Mouse (Mus musculus): ENCODE data around the gene Chpt1.
"Not testable (repeated sequence)": the region's sequence is repeated elsewhere in the genome, so short reads cannot be mapped to it uniquely, and the experiment has no call there.

Gene Chpt1

GRCm38 (mm10) chr10:88501886-88502765 lies 1.7 kb downstream of the Chpt1 start:
- H3K4me1 ChIP-seq (replicated peaks; ENCODE audit: low read depth, low read length), result peaks cover 37% of the 10 kb centered on the region
- H3K27me3 ChIP-seq (ENCODE audit: insufficient read depth, low read length), result peaks cover 11% of the 10 kb centered on the region
- no peak overlapping the region for H3K4me3 ChIP-seq (replicated peaks; ENCODE audit: low read length)
- no peaks in the 10 kb centered on the region for H3K36me3 ChIP-seq (ENCODE audit: insufficient read depth, low read length)
- no peaks in the 10 kb centered on the region for H3K9me3 ChIP-seq (ENCODE audit: low read length)
- no peak for TF ChIP-seq CTCF (conservative IDR thresholded peaks at IDR 0.05; ENCODE audit: low read length)
- no peak for TF ChIP-seq POU5F1 (IDR thresholded peaks at IDR 0.05; ENCODE audit: borderline replicate concordance, low read length)
- TF ChIP-seq NANOG (IDR thresholded peaks at IDR 0.05; ENCODE audit: borderline replicate concordance, low read length), result no peak

- peaks cover 44% of the 10 kb centered on the region for H3K4me1 ChIP-seq (replicated peaks; ENCODE audit: low read depth, low read length)
- H3K36me3 ChIP-seq (ENCODE audit: insufficient read depth, low read length), result no peaks in the 10 kb centered on the region
- H3K27me3 ChIP-seq (ENCODE audit: insufficient read depth, low read length), result peaks cover 11% of the 10 kb centered on the region
- H3K4me3 ChIP-seq (replicated peaks; ENCODE audit: low read length), result no peak overlapping the region
- TF ChIP-seq CTCF (conservative IDR thresholded peaks at IDR 0.05; ENCODE audit: low read length) (no peak), NANOG (IDR thresholded peaks at IDR 0.05; ENCODE audit: borderline replicate concordance, low read length) (no peak), POU5F1 (IDR thresholded peaks at IDR 0.05; ENCODE audit: borderline replicate concordance, low read length) (no peak)
- no peaks in the 10 kb centered on the region for H3K9me3 ChIP-seq (ENCODE audit: low read length)
Observed at GRCm38 (mm10) chr10:88501370-88501769, 2.5 kb downstream of the Chpt1 start.

GRCm38 (mm10) chr10:88499993-88500392 lies 3.9 kb downstream of the Chpt1 start:
- Histone ChIP-seq H3K36me3 (ENCODE audit: insufficient read depth, low read length) (no peaks in the 10 kb centered on the region), H3K4me1 (replicated peaks; ENCODE audit: low read depth, low read length) (peaks cover 47% of the 10 kb centered on the region), H3K4me3 (replicated peaks; ENCODE audit: low read length) (no peak overlapping the region), H3K27me3 (ENCODE audit: insufficient read depth, low read length) (peaks cover 11% of the 10 kb centered on the region), H3K9me3 (ENCODE audit: low read length) (no peaks in the 10 kb centered on the region)
- TF ChIP-seq NANOG (IDR thresholded peaks at IDR 0.05; ENCODE audit: borderline replicate concordance, low read length), result no peak

GRCm38 (mm10) chr10:88496864-88497564 lies 6.9 kb downstream of the Chpt1 start:
- peaks cover 54% of the 10 kb centered on the region for H3K4me1 ChIP-seq (replicated peaks; ENCODE audit: low read depth, low read length)
- H3K27me3 ChIP-seq (ENCODE audit: insufficient read depth, low read length), result 0 out of 2 replicates have a peak, but pooled peaks cover under 1% of the 10 kb centered on the region
- no peak overlapping the region for H3K4me3 ChIP-seq (replicated peaks; ENCODE audit: low read length)
- H3K9me3 ChIP-seq (ENCODE audit: low read length), result no peaks in the 10 kb centered on the region
- no peak for TF ChIP-seq NANOG (IDR thresholded peaks at IDR 0.05; ENCODE audit: borderline replicate concordance, low read length)
- TF ChIP-seq CTCF (conservative IDR thresholded peaks at IDR 0.05; ENCODE audit: low read length), result no peak
- TF ChIP-seq POU5F1 (IDR thresholded peaks at IDR 0.05; ENCODE audit: borderline replicate concordance, low read length), result no peak
- no peaks in the 10 kb centered on the region for H3K36me3 ChIP-seq (ENCODE audit: insufficient read depth, low read length)

GRCm38 (mm10) chr10:88494959-88495587 lies 8.8 kb downstream of the Chpt1 start:
- Histone ChIP-seq H3K36me3 (ENCODE audit: insufficient read depth, low read length) (no peaks in the 10 kb centered on the region), H3K4me1 (replicated peaks; ENCODE audit: low read depth, low read length) (peaks cover 56% of the 10 kb centered on the region), H3K9me3 (ENCODE audit: low read length) (no peaks in the 10 kb centered on the region), H3K27me3 (ENCODE audit: insufficient read depth, low read length) (no peaks in the 10 kb centered on the region), H3K4me3 (replicated peaks; ENCODE audit: low read length) (no peak overlapping the region)
- TF ChIP-seq NANOG (IDR thresholded peaks at IDR 0.05; ENCODE audit: borderline replicate concordance, low read length) (no peak), POU5F1 (IDR thresholded peaks at IDR 0.05; ENCODE audit: borderline replicate concordance, low read length) (no peak), CTCF (conservative IDR thresholded peaks at IDR 0.05; ENCODE audit: low read length) (no peak)

- peaks cover 4% of the 10 kb centered on the region; the same call in 1 of the 2 replicates for H3K27me3 ChIP-seq (ENCODE audit: insufficient read depth, low read length)
- H3K36me3 ChIP-seq (ENCODE audit: insufficient read depth, low read length), result no peaks in the 10 kb centered on the region
- no peaks in the 10 kb centered on the region for H3K9me3 ChIP-seq (ENCODE audit: low read length)
- peaks cover 51% of the 10 kb centered on the region for H3K4me1 ChIP-seq (replicated peaks; ENCODE audit: low read depth, low read length)
- H3K4me3 ChIP-seq (replicated peaks; ENCODE audit: low read length), result no peak overlapping the region
- TF ChIP-seq NANOG (IDR thresholded peaks at IDR 0.05; ENCODE audit: borderline replicate concordance, low read length), result no peak
- no peak for TF ChIP-seq CTCF (conservative IDR thresholded peaks at IDR 0.05; ENCODE audit: low read length)
- no peak for TF ChIP-seq POU5F1 (IDR thresholded peaks at IDR 0.05; ENCODE audit: borderline replicate concordance, low read length)
Observed at GRCm38 (mm10) chr10:88492658-88493057, 11.2 kb downstream of the Chpt1 start.

GRCm38 (mm10) chr10:88491632-88492031 lies 12.2 kb downstream of the Chpt1 start:
- Histone ChIP-seq H3K4me3 (replicated peaks; ENCODE audit: low read length) (no peak overlapping the region), H3K9me3 (ENCODE audit: low read length) (no peaks in the 10 kb centered on the region), H3K36me3 (ENCODE audit: insufficient read depth, low read length) (no peaks in the 10 kb centered on the region), H3K4me1 (replicated peaks; ENCODE audit: low read depth, low read length) (peaks cover 45% of the 10 kb centered on the region), H3K27me3 (ENCODE audit: insufficient read depth, low read length) (peaks cover 4% of the 10 kb centered on the region; the same call in 1 of the 2 replicates)
- TF ChIP-seq POU5F1 (IDR thresholded peaks at IDR 0.05; ENCODE audit: borderline replicate concordance, low read length), result no peak
- TF ChIP-seq CTCF (conservative IDR thresholded peaks at IDR 0.05; ENCODE audit: low read length), result no peak
- TF ChIP-seq NANOG (IDR thresholded peaks at IDR 0.05; ENCODE audit: borderline replicate concordance, low read length), result no peak

- Histone ChIP-seq H3K27me3 (ENCODE audit: insufficient read depth, low read length) (peaks cover 4% of the 10 kb centered on the region; the same call in 1 of the 2 replicates), H3K4me1 (replicated peaks; ENCODE audit: low read depth, low read length) (peaks cover 21% of the 10 kb centered on the region), H3K36me3 (ENCODE audit: insufficient read depth, low read length) (no peaks in the 10 kb centered on the region), H3K9me3 (ENCODE audit: low read length) (no peaks in the 10 kb centered on the region), H3K4me3 (replicated peaks; ENCODE audit: low read length) (no peak overlapping the region)
- no peak for TF ChIP-seq NANOG (IDR thresholded peaks at IDR 0.05; ENCODE audit: borderline replicate concordance, low read length)
- TF ChIP-seq CTCF (conservative IDR thresholded peaks at IDR 0.05; ENCODE audit: low read length), result no peak
- no peak for TF ChIP-seq POU5F1 (IDR thresholded peaks at IDR 0.05; ENCODE audit: borderline replicate concordance, low read length)
Observed at GRCm38 (mm10) chr10:88488629-88489028, 15.2 kb downstream of the Chpt1 start.

GRCm38 (mm10) chr10:88482866-88483265 lies 21.0 kb downstream of the Chpt1 start:
- H3K36me3 ChIP-seq (ENCODE audit: insufficient read depth, low read length); H3K9me3 ChIP-seq (ENCODE audit: low read length); H3K27me3 ChIP-seq (ENCODE audit: insufficient read depth, low read length); H3K4me3 ChIP-seq (replicated peaks; ENCODE audit: low read length): not testable (repeated sequence)
- peaks cover 10% of the 10 kb centered on the region for H3K4me1 ChIP-seq (replicated peaks; ENCODE audit: low read depth, low read length)

Measured in E14TG2a.4 (cell line).